Mouse (Mus musculus) embryonic fibroblast, embryonic 13.5 days (primary cell): ENCODE results near the gene Cnih1. TPM values are rescaled to one million over a fixed set of nuclear protein-coding genes. Genes with fewer than 3 reads are reported as not detected.

ENCODE experiments used
- H3K27ac ChIP-seq: 2 replicates; pipeline ENCODE4 v1.5.1; 2012; ENCODE audit warnings: low read length, control low read depth, inconsistent platforms; ENCODE audit not compliant: insufficient read depth
- H3K4me1 ChIP-seq: 2 replicates; pipeline ENCODE4 v1.6.1; 2011; ENCODE audit warnings: low read length; ENCODE audit not compliant: control insufficient read depth, insufficient read depth
- H3K4me3 ChIP-seq: 2 replicates; pipeline ENCODE4 v1.5.1; 2011; ENCODE audit warnings: mild to moderate bottlenecking, control low read depth, low read length; ENCODE audit not compliant: insufficient read depth
- CTCF ChIP-seq: IDR thresholded peaks from 2 replicates; pipeline ENCODE4 v1.5.1; 2011; ENCODE audit warnings: mild to moderate bottlenecking, control low read depth, low read length, moderate library complexity, borderline replicate concordance; ENCODE audit not compliant: insufficient read depth
- POLR2A ChIP-seq: IDR thresholded peaks from 2 replicates; pipeline ENCODE4 v1.6.1; 2011; ENCODE audit warnings: low read depth, mild to moderate bottlenecking, control low read depth, low read length, moderate library complexity
- polyA plus RNA-seq: library from polyadenylated mRNA; stranded (reverse); fragments of >200 nt; gene quantifications from 2 replicates; pipeline ENCODE4 v1.2.4, GENCODE M21; 2011; ENCODE audit warnings: low read depth; ENCODE audit not compliant: missing spikeins, insufficient read length

The Cnih1 gene
- polyA plus RNA-seq, 1 experiment = 293 TPM

GRCm38 (mm10) chr14:46788505-46788901, 292 bp upstream of the Cnih1 start:
- Histone ChIP-seq H3K27ac (no peak overlapping the region), H3K4me1 (peaks cover 5% of the 10 kb centered on the region; the same call in 1 of the 2 replicates), H3K4me3 (no peak overlapping the region)
- TF ChIP-seq POLR2A (no peak), CTCF (no peak)

GRCm38 (mm10) chr14:46787454-46787786, 791 bp downstream of the Cnih1 start:
- Histone ChIP-seq H3K4me3 (peak overlapping the region; percentile 99), H3K27ac (peak overlapping the region; percentile 94), H3K4me1 (peaks cover 5% of the 10 kb centered on the region; the same call in 1 of the 2 replicates)
- TF ChIP-seq CTCF (no peak), POLR2A (no peak)

GRCm38 (mm10) chr14:46785247-46785646, 3.0 kb downstream of the Cnih1 start:
- Histone ChIP-seq H3K4me3 (no peak overlapping the region), H3K4me1 (peaks cover 2% of the 10 kb centered on the region; the same call in 1 of the 2 replicates), H3K27ac (no peak overlapping the region)
- TF ChIP-seq POLR2A (no peak), CTCF (no peak)

GRCm38 (mm10) chr14:46783327-46783926, 4.8 kb downstream of the Cnih1 start:
- no peak overlapping the region for H3K4me3 ChIP-seq
- H3K27ac ChIP-seq = no peak overlapping the region
- TF ChIP-seq POLR2A (no peak), CTCF (no peak)
- peaks cover 2% of the 10 kb centered on the region; the same call in 1 of the 2 replicates for H3K4me1 ChIP-seq

GRCm38 (mm10) chr14:46782187-46782828, 5.9 kb downstream of the Cnih1 start:
- Histone ChIP-seq H3K4me1 (peaks cover 2% of the 10 kb centered on the region; the same call in 1 of the 2 replicates), H3K27ac (no peak overlapping the region), H3K4me3 (no peak overlapping the region)
- no peak for TF ChIP-seq CTCF
- TF ChIP-seq POLR2A = no peak

- TF ChIP-seq POLR2A (no peak), CTCF (no peak)
- Histone ChIP-seq H3K4me1 (peaks cover 1% of the 10 kb centered on the region; the same call in 1 of the 2 replicates), H3K27ac (no peak overlapping the region), H3K4me3 (no peak overlapping the region)
Observed at GRCm38 (mm10) chr14:46781086-46781485, 7.1 kb downstream of the Cnih1 start.

GRCm38 (mm10) chr14:46779217-46779616, 9.0 kb downstream of the Cnih1 start:
- Histone ChIP-seq H3K4me3 (no peak overlapping the region), H3K27ac (no peak overlapping the region), H3K4me1 (no peaks in the 10 kb centered on the region)
- TF ChIP-seq POLR2A (no peak), CTCF (peak; percentile 39; the same call in 1 of the 2 replicates)

GRCm38 (mm10) chr14:46778756-46779155, 9.5 kb downstream of the Cnih1 start:
- H3K4me3 ChIP-seq = no peak overlapping the region
- no peaks in the 10 kb centered on the region for H3K4me1 ChIP-seq
- no peak for TF ChIP-seq CTCF
- no peak for TF ChIP-seq POLR2A

GRCm38 (mm10) chr14:46770036-46770435, 18.2 kb downstream of the Cnih1 start:
- Histone ChIP-seq H3K4me1 (no peaks in the 10 kb centered on the region; the same call in 1 of the 2 replicates), H3K27ac (no peak overlapping the region), H3K4me3 (no peak overlapping the region)
- TF ChIP-seq POLR2A (no peak), CTCF (no peak)

More at GRCm38 (mm10) chr14:46778756-46779155, 9.5 kb downstream of the Cnih1 start:
- H3K27ac ChIP-seq = no peak overlapping the region

GRCm38 (mm10) chr14:46767116-46767515, 21.1 kb downstream of the Cnih1 start:
- no peak overlapping the region for H3K27ac ChIP-seq
- no peak for TF ChIP-seq CTCF
- TF ChIP-seq POLR2A = no peak
- H3K4me1 ChIP-seq = no peaks in the 10 kb centered on the region; the same call in 1 of the 2 replicates
- no peak overlapping the region for H3K4me3 ChIP-seq
